Comparison of ENCODE assay signal across 12 mouse cellular contexts in genomic region chr7:130016015-130016874, GRCm38 (mm10).
DNase-seq lines count a peak whose midpoint lies in the region; ATAC-seq and TF ChIP-seq lines count a peak whose summit lies in the region.
"Had no signal": no experiment of that assay in that cellular context is flagged by ENCODE, and none has a peak within 500 bp of the region (broad histone marks: within the 10 kb centered on the region; RNA-seq: fewer than 3 reads in every experiment).

No protein-coding gene starts in this region.

- DNase-seq in NIH3T3 (ENCODE audit: low read depth): peak; percentile 41
- no peak for DNase-seq in embryonic facial prominence, embryonic 11.5 days (ENCODE audit: low spot score)
- DNase-seq in lung, adult 2 months: peak; percentile 34
- DNase-seq in gastrocnemius, postnatal 36 days: no peak
- DNase-seq in midbrain, embryonic 11.5 days (ENCODE audit: low spot score, missing footprints): no peak
- DNase-seq in left cerebral cortex, adult 18-20 months (ENCODE audit: low spot score in 2 of 2): no peak
- DNase-seq: adrenal gland, postnatal 10 days; cerebellum, postnatal 10 days had no signal

- no peak overlapping the region for H3K9ac ChIP-seq in embryonic facial prominence, embryonic 11.5 days (replicated peaks; ENCODE audit: low read length)
- H3K9ac ChIP-seq in heart, embryonic 15.5 days: no peak overlapping the region
- no peak overlapping the region for H3K9ac ChIP-seq in midbrain, embryonic 11.5 days (ENCODE audit: low read length)
- H3K9ac ChIP-seq: midbrain, embryonic 12.5 days had no signal

- no peak for ATAC-seq in embryonic facial prominence, embryonic 11.5 days (replicated peaks; ENCODE audit: insufficient number of reproducible peaks, low FRiP score, low TSS enrichment, low read depth)
- peak; percentile 56; the same call in 1 of the 2 replicates for ATAC-seq in heart, embryonic 15.5 days (replicated peaks; ENCODE audit: insufficient number of reproducible peaks, insufficient read depth, low FRiP score, low read depth)
- no peak for ATAC-seq in midbrain, embryonic 11.5 days (ENCODE audit: low FRiP score)
- ATAC-seq: hindbrain, postnatal 0 days had no signal

- 0 out of 2 replicates have a peak overlapping the region, but pooled peaks have one; percentile 47 for H3K27ac ChIP-seq in embryonic facial prominence, embryonic 11.5 days (replicated peaks; ENCODE audit: low read depth, low read length)
- peak overlapping the region; percentile 70 for H3K27ac ChIP-seq in heart, embryonic 15.5 days
- no peak overlapping the region for H3K27ac ChIP-seq in midbrain, embryonic 11.5 days (ENCODE audit: low read depth, low read length)
- H3K27ac ChIP-seq: hindbrain, postnatal 0 days; left cerebral cortex, adult 2 months; midbrain, embryonic 12.5 days had no signal

- intact Hi-C loops in gastrocnemius, postnatal 36 days (cut with DNase I): no loop called here

- H3K4me2 ChIP-seq in embryonic facial prominence, embryonic 11.5 days (ENCODE audit: low read depth, low read length): no peak overlapping the region
- H3K4me2 ChIP-seq in heart, embryonic 15.5 days: 0 out of 2 replicates have a peak overlapping the region, but pooled peaks have one; percentile 9
- H3K4me2 ChIP-seq in midbrain, embryonic 11.5 days: no peak overlapping the region
- H3K4me2 ChIP-seq: midbrain, embryonic 12.5 days had no signal

- no peak for TF ChIP-seq CTCF in lung, adult 2 months (IDR thresholded peaks at IDR 0.05; ENCODE audit: insufficient read depth, low read length)

- H3K36me3 ChIP-seq in embryonic facial prominence, embryonic 11.5 days (replicated peaks; ENCODE audit: control insufficient read depth, insufficient read depth, low read depth, low read length): no peaks in the 10 kb centered on the region
- no peaks in the 10 kb centered on the region for H3K36me3 ChIP-seq in heart, embryonic 15.5 days
- H3K36me3 ChIP-seq in midbrain, embryonic 11.5 days (ENCODE audit: control insufficient read depth, insufficient read depth, low read length): no peaks in the 10 kb centered on the region
- H3K36me3 ChIP-seq: midbrain, embryonic 12.5 days had no signal

- H3K4me1 ChIP-seq in embryonic facial prominence, embryonic 11.5 days (ENCODE audit: control insufficient read depth, insufficient read depth, low read length): no peaks in the 10 kb centered on the region; the same call in 1 of the 2 replicates
- peaks cover 18% of the 10 kb centered on the region for H3K4me1 ChIP-seq in heart, embryonic 15.5 days (replicated peaks)
- H3K4me1 ChIP-seq in lung, adult 2 months (ENCODE audit: control insufficient read depth, insufficient read depth, low read length): peaks cover 4% of the 10 kb centered on the region
- no peaks in the 10 kb centered on the region for H3K4me1 ChIP-seq in midbrain, embryonic 11.5 days (ENCODE audit: control insufficient read depth, insufficient read depth, low read length)
- H3K4me1 ChIP-seq: midbrain, embryonic 12.5 days had no signal

- no peaks in the 10 kb centered on the region for H3K27me3 ChIP-seq in embryonic facial prominence, embryonic 11.5 days (ENCODE audit: control insufficient read depth, insufficient read depth, low read length)
- no peaks in the 10 kb centered on the region for H3K27me3 ChIP-seq in heart, embryonic 15.5 days
- no peaks in the 10 kb centered on the region for H3K27me3 ChIP-seq in midbrain, embryonic 11.5 days (ENCODE audit: control insufficient read depth, insufficient read depth, low read length)

- no peak overlapping the region for H3K4me3 ChIP-seq in embryonic facial prominence, embryonic 11.5 days (ENCODE audit: low read depth, low read length)
- no peak overlapping the region for H3K4me3 ChIP-seq in heart, embryonic 15.5 days
- no peak overlapping the region for H3K4me3 ChIP-seq in lung, adult 2 months (replicated peaks; ENCODE audit: extremely low read depth, low read depth, low read length)
- H3K4me3 ChIP-seq in midbrain, embryonic 11.5 days (ENCODE audit: low read depth, low read length): no peak overlapping the region
- H3K4me3 ChIP-seq: left cerebral cortex, adult 2 months; midbrain, embryonic 12.5 days had no signal

- 68% methylated on average over 17 of the region's 17 CpGs for WGBS in embryonic facial prominence, embryonic 11.5 days
- 52% methylated on average over 17 of the region's 17 CpGs for WGBS in heart, embryonic 15.5 days
- 44% methylated on average over 17 of the region's 17 CpGs for WGBS in lung, adult 2 months
- 82% methylated on average over 17 of the region's 17 CpGs for WGBS in midbrain, embryonic 11.5 days

- no peak for TF ChIP-seq POLR2A in lung, adult 2 months (IDR thresholded peaks at IDR 0.05; ENCODE audit: borderline replicate concordance, extremely low read depth, low read depth, low read length)

- H3K9me3 ChIP-seq in embryonic facial prominence, embryonic 11.5 days (replicated peaks; ENCODE audit: control insufficient read depth, low read length): no peaks in the 10 kb centered on the region
- no peaks in the 10 kb centered on the region for H3K9me3 ChIP-seq in heart, embryonic 15.5 days (replicated peaks)
- no peaks in the 10 kb centered on the region for H3K9me3 ChIP-seq in midbrain, embryonic 11.5 days (ENCODE audit: control insufficient read depth, low read length)
- H3K9me3 ChIP-seq: midbrain, embryonic 12.5 days had no signal

Comparison
In these comparisons a context has a peak if more than half of its experiments do, and no peak if none do; other contexts are left out.
1. DNase-seq: peak in NIH3T3 (single experiment) and lung, adult 2 months (single experiment); none in embryonic facial prominence, embryonic 11.5 days (single experiment), gastrocnemius, postnatal 36 days (0 of 2), midbrain, embryonic 11.5 days (single experiment) and left cerebral cortex, adult 18-20 months (0 of 2).